Mouse (Mus musculus): ENCODE results near the gene Cdc37.

GRCm38 (mm10) chr9:21190670-21191069 is 40.9 kb upstream of the Cdc37 start:
- TF ChIP-seq CTCF (IDR thresholded peaks at IDR 0.05; ENCODE audit: low read depth): no peak
- TF ChIP-seq EP300 (optimal IDR thresholded peaks at IDR 0.05): no peak

Data from stomach, postnatal 0 days (tissue).